Mouse (Mus musculus): ENCODE data around the gene Galnt2.

- TF ChIP-seq CTCF (IDR thresholded peaks at IDR 0.05; ENCODE audit: control insufficient read depth, insufficient read depth, insufficient read length) (no peak), CEBPB (IDR thresholded peaks at IDR 0.05; ENCODE audit: low read depth) (no peak), MYOD1 (IDR thresholded peaks at IDR 0.05; ENCODE audit: control insufficient read depth, insufficient read length, low read depth) (peak; percentile 46)
These were observed 39.7 kb downstream of the Galnt2 start for GRCm38 (mm10) chr8:124270904-124271303.

Data from C2C12 (cell line).